Mouse (Mus musculus) G1E (cell line): ENCODE measurements at regions not wholly inside any gene's neighbourhood (a gene's known extent, or its start where the extent isn't known, plus 50 kb on each side); places are given as distances from the start of the nearest gene placed in this dataset.
"Not testable (repeated sequence)": the region's sequence is repeated elsewhere in the genome, so short reads cannot be mapped to it uniquely, and the experiment has no call there.

Experiments
- ATAC-seq: 2 replicates; pipeline ENCODE4 v1.8.0; 2016; ENCODE audit warnings: mild to moderate bottlenecking; ENCODE audit not compliant: insufficient number of reproducible peaks, poor library complexity, low FRiP score, severe bottlenecking; ENCODE audit errors: extremely low read depth
- DNase-seq: peaks from one replicate; pipeline ENCODE4 v3.0.0; 2012; ENCODE audit warnings: low spot score
- H3K27me3 ChIP-seq: 2 replicates; pipeline ENCODE4 v1.6.1; 2012; ENCODE audit warnings: mild to moderate bottlenecking, low read length, inconsistent platforms; ENCODE audit not compliant: insufficient read depth
- H3K36me3 ChIP-seq: replicated peaks from 2 replicates; pipeline ENCODE3; 2012; ENCODE audit warnings: mild to moderate bottlenecking, inconsistent platforms
- H3K4me1 ChIP-seq: 2 replicates; pipeline ENCODE4 v1.6.1; 2012; ENCODE audit warnings: low read depth, low read length, inconsistent platforms, mixed read lengths; ENCODE audit not compliant: insufficient read depth
- H3K4me3 ChIP-seq: 2 replicates; pipeline ENCODE4 v1.5.1; 2012; ENCODE audit warnings: low read depth, mild to moderate bottlenecking, inconsistent platforms, low read length, moderate library complexity, mixed read lengths
- H3K9me3 ChIP-seq: replicated peaks from 2 replicates; pipeline ENCODE4 v1.6.1; 2012; ENCODE audit warnings: inconsistent platforms
- CTCF ChIP-seq: IDR thresholded peaks from 2 replicates; pipeline ENCODE4 v1.5.1; 2012; ENCODE audit warnings: low read depth, low read length, inconsistent platforms, mixed read lengths
- GATA1 ChIP-seq: IDR thresholded peaks from 2 replicates; pipeline ENCODE4 v1.6.1; 2012; ENCODE audit warnings: borderline replicate concordance, low read length, inconsistent platforms, mixed read lengths
- GATA2 ChIP-seq: IDR thresholded peaks from 2 replicates; pipeline ENCODE4 v1.6.1; 2012; ENCODE audit warnings: low read depth, low read length, inconsistent platforms, borderline replicate concordance
- POLR2AphosphoS5 ChIP-seq: IDR thresholded peaks from 2 replicates; pipeline ENCODE4 v1.6.1; 2012; ENCODE audit warnings: low read depth, low read length, inconsistent platforms; ENCODE audit not compliant: insufficient replicate concordance
- TAL1 ChIP-seq: conservative IDR thresholded peaks from 2 replicates; pipeline ENCODE4 v1.6.1; 2012; ENCODE audit warnings: low read depth, low read length, inconsistent platforms, mixed read lengths

GRCm38 (mm10) chr14:36245849-36246248, 151.1 kb downstream of the 4930474N05Rik start:
- no peaks in the 10 kb centered on the region for H3K9me3 ChIP-seq
- no peaks in the 10 kb centered on the region for H3K36me3 ChIP-seq
- no peak overlapping the region for H3K4me3 ChIP-seq
- DNase-seq (no peak), ATAC-seq (no peak)
- no peaks in the 10 kb centered on the region for H3K27me3 ChIP-seq
- no peak for TF ChIP-seq GATA2
- TF ChIP-seq CTCF: no peak
- no peak for TF ChIP-seq GATA1
- no peak for TF ChIP-seq TAL1
- no peak for TF ChIP-seq POLR2AphosphoS5
- no peaks in the 10 kb centered on the region for H3K4me1 ChIP-seq

DNA sequence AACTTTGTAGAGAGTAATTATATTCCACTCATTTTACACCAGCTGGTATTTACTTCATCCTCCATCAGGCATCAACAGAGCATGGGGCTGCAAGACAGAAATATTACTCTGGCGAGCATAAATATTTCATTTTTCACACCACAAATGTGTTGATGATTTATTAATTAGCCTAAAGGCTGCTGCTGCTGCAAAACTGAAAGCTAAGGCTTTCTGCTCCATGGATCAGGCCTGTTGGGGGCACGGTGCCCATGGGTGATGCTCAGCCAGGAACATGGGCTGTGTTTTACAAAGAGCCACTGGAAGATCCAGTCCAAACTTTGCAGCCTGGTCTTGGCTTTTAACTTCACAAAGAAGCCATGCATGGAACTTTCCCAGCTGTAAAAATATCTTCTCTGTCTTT, 167.4 kb downstream of the 4930474N05Rik start:
- H3K27me3 ChIP-seq: no peaks in the 10 kb centered on the region

GRCm38 (mm10) chr14:36283825-36284414, 189.2 kb downstream of the 4930474N05Rik start:
- DNase-seq (no peak), ATAC-seq (no peak)
- TF ChIP-seq POLR2AphosphoS5: no peak
- no peak for TF ChIP-seq GATA2
- no peak for TF ChIP-seq TAL1
- TF ChIP-seq GATA1: no peak
- no peak for TF ChIP-seq CTCF
- H3K9me3 ChIP-seq: no peaks in the 10 kb centered on the region
- H3K4me3 ChIP-seq: no peak overlapping the region
- H3K4me1 ChIP-seq: no peaks in the 10 kb centered on the region
- H3K36me3 ChIP-seq: no peaks in the 10 kb centered on the region
- H3K27me3 ChIP-seq: no peaks in the 10 kb centered on the region

More for the DNA sequence above, 167.4 kb downstream of the 4930474N05Rik start:
- no peaks in the 10 kb centered on the region for H3K36me3 ChIP-seq
- H3K4me3 ChIP-seq: no peak overlapping the region
- no peaks in the 10 kb centered on the region for H3K9me3 ChIP-seq
- H3K4me1 ChIP-seq: no peaks in the 10 kb centered on the region
- no peak for TF ChIP-seq TAL1
- TF ChIP-seq GATA2: no peak
- TF ChIP-seq GATA1: no peak
- no peak for TF ChIP-seq POLR2AphosphoS5
- no peak for TF ChIP-seq CTCF
- DNase-seq: no peak
- ATAC-seq: no peak

DNA sequence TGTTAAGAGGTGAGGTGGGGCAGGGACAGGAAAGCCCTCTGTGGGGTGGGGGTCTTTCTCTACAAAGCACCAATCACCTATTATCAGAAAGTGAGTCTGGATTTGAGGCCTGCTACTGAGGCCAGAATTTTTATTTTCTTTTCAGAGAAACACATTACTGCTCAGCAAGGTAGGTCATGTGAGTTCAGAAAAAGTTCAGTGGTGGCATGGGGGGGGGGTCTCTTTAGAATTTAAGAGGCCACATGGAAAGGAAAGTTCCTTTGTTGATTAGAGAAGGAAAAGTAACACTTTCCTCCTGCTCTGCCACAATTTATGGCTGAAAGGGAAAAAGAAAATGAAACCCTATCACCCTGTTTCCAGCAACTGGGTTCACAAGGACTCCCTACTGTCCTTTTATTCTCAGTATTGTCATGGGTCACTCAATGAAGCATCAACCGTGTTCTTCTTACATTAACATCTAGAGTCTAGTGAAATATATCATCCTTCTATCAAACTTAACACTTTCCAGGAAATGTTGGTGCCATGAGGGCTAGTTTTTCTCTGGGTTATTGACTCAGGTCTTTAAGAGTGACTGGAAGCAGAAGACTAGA, 194.1 kb downstream of the 4930474N05Rik start:
- no peak for DNase-seq
- ATAC-seq: no peak
- no peak overlapping the region for H3K4me3 ChIP-seq
- no peaks in the 10 kb centered on the region for H3K9me3 ChIP-seq
- TF ChIP-seq POLR2AphosphoS5 (no peak), TAL1 (no peak), CTCF (no peak)
- no peaks in the 10 kb centered on the region for H3K36me3 ChIP-seq
- no peaks in the 10 kb centered on the region for H3K4me1 ChIP-seq
- H3K27me3 ChIP-seq: no peaks in the 10 kb centered on the region

- H3K27me3 ChIP-seq: no peaks in the 10 kb centered on the region
- no peaks in the 10 kb centered on the region for H3K9me3 ChIP-seq
- H3K36me3 ChIP-seq: no peaks in the 10 kb centered on the region
- DNase-seq (no peak), ATAC-seq (no peak)
- H3K4me3 ChIP-seq: no peak overlapping the region
- no peaks in the 10 kb centered on the region for H3K4me1 ChIP-seq
- TF ChIP-seq GATA2 (no peak), POLR2AphosphoS5 (no peak), GATA1 (no peak), TAL1 (no peak), CTCF (no peak)
These were observed 215.6 kb downstream of the 4930474N05Rik start for GRCm38 (mm10) chr14:36310324-36310723.

GRCm38 (mm10) chr14:36314673-36315072, 220.0 kb downstream of the 4930474N05Rik start:
- not testable (repeated sequence) for H3K4me1 ChIP-seq, H3K36me3 ChIP-seq, H3K4me3 ChIP-seq, ATAC-seq, H3K27me3 ChIP-seq, H3K9me3 ChIP-seq, DNase-seq
